Mouse (Mus musculus): ENCODE data around the gene Fbxo8.

Gene Fbxo8

GRCm38 (mm10) chr8:56611736-56612135, 60.8 kb downstream of the Fbxo8 start:
- no peak for DNase-seq (ENCODE audit: low read depth, low spot score)

- no peak for DNase-seq (ENCODE audit: low read depth, low spot score)
Measured at GRCm38 (mm10) chr8:56614235-56614634, 63.3 kb downstream of the Fbxo8 start.

- DNase-seq (ENCODE audit: low read depth, low spot score): peak; percentile 75
Measured at GRCm38 (mm10) chr8:56615005-56615404, 64.1 kb downstream of the Fbxo8 start.

GRCm38 (mm10) chr8:56616260-56616659, 65.4 kb downstream of the Fbxo8 start:
- peak; percentile 78 for DNase-seq (ENCODE audit: low read depth, low spot score)

GRCm38 (mm10) chr8:56617271-56617670, 66.4 kb downstream of the Fbxo8 start:
- no peak for DNase-seq (ENCODE audit: low read depth, low spot score)

- no peak for DNase-seq (ENCODE audit: low read depth, low spot score)
Measured at GRCm38 (mm10) chr8:56619056-56619455, 68.2 kb downstream of the Fbxo8 start.

- DNase-seq (ENCODE audit: low read depth, low spot score): no peak
Measured at GRCm38 (mm10) chr8:56619571-56619970, 68.7 kb downstream of the Fbxo8 start.

- DNase-seq (ENCODE audit: low read depth, low spot score): no peak
Measured at GRCm38 (mm10) chr8:56620691-56621090, 69.8 kb downstream of the Fbxo8 start.

GRCm38 (mm10) chr8:56621093-56621492, 70.2 kb downstream of the Fbxo8 start:
- no peak for DNase-seq (ENCODE audit: low read depth, low spot score)

- no peak for DNase-seq (ENCODE audit: low read depth, low spot score)
Measured at GRCm38 (mm10) chr8:56622470-56623024, 71.7 kb downstream of the Fbxo8 start.

GRCm38 (mm10) chr8:56623346-56623745, 72.5 kb downstream of the Fbxo8 start:
- no peak for DNase-seq (ENCODE audit: low read depth, low spot score)

- DNase-seq (ENCODE audit: low read depth, low spot score): no peak
Measured at GRCm38 (mm10) chr8:56629160-56629559, 78.3 kb downstream of the Fbxo8 start.

- DNase-seq (ENCODE audit: low read depth, low spot score): no peak
Measured at GRCm38 (mm10) chr8:56639277-56639676, 88.4 kb downstream of the Fbxo8 start.

Data from ES-CJ7 (cell line).